Mouse (Mus musculus): ENCODE measurements at regions not wholly inside any gene's neighbourhood (a gene's known extent, or its start where the extent isn't known, plus 50 kb on each side); places are given as distances from the start of the nearest gene placed in this dataset.

GRCm38 (mm10) chr1:80073950-80074349 lies 144.3 kb downstream of the Fam124b start:
- no peak for TF ChIP-seq POLR2A (IDR thresholded peaks at IDR 0.05; ENCODE audit: extremely low read depth, insufficient read depth, low read length)
- no peak for TF ChIP-seq CTCF (IDR thresholded peaks at IDR 0.05; ENCODE audit: extremely low read depth, insufficient read depth, low read length)

Data from cortical plate, adult 2 months (tissue).